ENCODE assay signal across 1 mouse cellular context in the genomic region with DNA sequence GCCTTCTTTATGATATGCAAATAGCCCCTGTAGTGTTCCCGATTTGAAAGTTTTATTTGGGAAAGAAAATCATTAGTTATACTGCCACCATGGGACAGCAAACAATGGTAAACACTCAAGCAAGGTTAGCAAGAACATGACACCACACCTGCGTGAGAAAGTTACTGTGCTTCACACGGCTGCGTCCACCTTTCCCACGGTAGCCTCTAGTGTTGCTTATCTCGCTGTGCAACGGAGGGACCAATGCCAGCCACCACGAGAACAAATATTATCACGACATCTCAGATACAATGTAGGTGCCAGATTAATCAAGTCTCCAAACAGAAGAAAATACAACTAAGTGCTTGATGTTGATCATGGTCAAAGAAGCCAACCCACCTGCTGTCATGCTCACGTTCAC.
TF ChIP-seq lines count a peak whose summit lies in the region.

No protein-coding gene starts in this region.

TF ChIP-seq in CH12.LX, 34 proteins besides CTCF, POLR2A, EP300 and RAD21:
- TF ChIP-seq SMC3 (IDR thresholded peaks at IDR 0.05; ENCODE audit: low read depth, low read length) = no peak
- TF ChIP-seq PAX5 (IDR thresholded peaks at IDR 0.05; ENCODE audit: low read length) = no peak
- TF ChIP-seq ZKSCAN1 (IDR thresholded peaks at IDR 0.05; ENCODE audit: borderline replicate concordance, low read depth, low read length) = no peak
- TF ChIP-seq HCFC1 (IDR thresholded peaks at IDR 0.05; ENCODE audit: low read depth, low read length) = no peak
- TF ChIP-seq JUN (IDR thresholded peaks at IDR 0.05; ENCODE audit: insufficient read depth, low read depth, low read length) = no peak
- no peak for TF ChIP-seq IRF4 (IDR thresholded peaks at IDR 0.05; ENCODE audit: low read depth, low read length)
- TF ChIP-seq GABPA (IDR thresholded peaks at IDR 0.05; ENCODE audit: insufficient replicate concordance, low read depth, low read length) = no peak
- no peak for TF ChIP-seq MAFK (IDR thresholded peaks at IDR 0.05; ENCODE audit: insufficient replicate concordance, low read length)
- no peak for TF ChIP-seq E2F4 (IDR thresholded peaks at IDR 0.05; ENCODE audit: insufficient replicate concordance, low read depth, low read length)
- TF ChIP-seq NELFE (IDR thresholded peaks at IDR 0.05; ENCODE audit: low read depth, low read length) = no peak
- TF ChIP-seq MXI1 (IDR thresholded peaks at IDR 0.05; ENCODE audit: low read depth, low read length) = no peak
- no peak for TF ChIP-seq MYC (IDR thresholded peaks at IDR 0.05; ENCODE audit: low read depth, low read length)
- no peak for TF ChIP-seq MAX (IDR thresholded peaks at IDR 0.05; ENCODE audit: low read length)
